Mouse (Mus musculus) embryonic facial prominence, embryonic 15.5 days (tissue): ENCODE results near the gene Nck2. TPM values are rescaled to one million over a fixed set of nuclear protein-coding genes. Genes with fewer than 3 reads are reported as not detected.

Experiments
- ATAC-seq: fragments of 200-750 bp; cut with Nextera tagmentation; 2 replicates; pipeline ENCODE4 v1.8.0; 2017; ENCODE audit warnings: low read depth, moderate TSS enrichment; ENCODE audit not compliant: insufficient number of reproducible peaks, low FRiP score, low TSS enrichment
- H3K27ac ChIP-seq: fragments of 300-500 bp; sonication (generic); replicated peaks from 2 replicates; pipeline ENCODE4 v1.5.1; 2015; ENCODE audit warnings: mild to moderate bottlenecking, inconsistent platforms
- H3K27me3 ChIP-seq: fragments of 300-500 bp; sonication (generic); 2 replicates; pipeline ENCODE4 v1.6.1; 2015; ENCODE audit warnings: inconsistent platforms
- H3K36me3 ChIP-seq: fragments of 300-500 bp; sonication (generic); 2 replicates; pipeline ENCODE4 v1.6.1; 2015; ENCODE audit warnings: mild to moderate bottlenecking, inconsistent platforms
- H3K4me1 ChIP-seq: fragments of 300-500 bp; sonication (generic); 2 replicates; pipeline ENCODE4 v1.6.1; 2015; ENCODE audit warnings: inconsistent platforms
- H3K4me2 ChIP-seq: fragments of 300-500 bp; sonication (generic); replicated peaks from 2 replicates; pipeline ENCODE4 v1.6.1; 2015; ENCODE audit warnings: mild to moderate bottlenecking, inconsistent platforms
- H3K4me3 ChIP-seq: fragments of 300-500 bp; sonication (generic); replicated peaks from 2 replicates; pipeline ENCODE4 v1.5.1; 2015; ENCODE audit warnings: mild to moderate bottlenecking, inconsistent platforms
- H3K9ac ChIP-seq: fragments of 300-500 bp; sonication (generic); 2 replicates; pipeline ENCODE4 v1.6.1; 2015; ENCODE audit warnings: inconsistent platforms
- H3K9me3 ChIP-seq: fragments of 300-500 bp; sonication (generic); replicated peaks from 2 replicates; pipeline ENCODE4 v1.6.1; 2016; ENCODE audit warnings: inconsistent platforms
- WGBS: fragments of 180-500 bp; shearing (Covaris S2); methylation state at CpG from one replicate; pipeline ENCODE4 v1.1.7; 2015; 5-methylcytosine and 5-hydroxymethylcytosine counted together
- polyA plus RNA-seq: library from polyadenylated mRNA; unstranded; fragments of >200 nt; fragmentation: Nextera tagmentation; extraction: Ambion mirVana; gene quantifications from 2 replicates; pipeline ENCODE4 v1.2.1, GENCODE M21; 2015

Nck2 gene
- polyA plus RNA-seq, 1 experiment from 2014 or later: 37.5 TPM

GRCm38 (mm10) chr1:43439261-43439660 is 5.1 kb upstream of the Nck2 start:
- no peak overlapping the region for H3K27ac ChIP-seq
- no peaks in the 10 kb centered on the region for H3K36me3 ChIP-seq
- no peak overlapping the region for H3K9ac ChIP-seq
- ATAC-seq: no peak
- H3K4me2 ChIP-seq: no peak overlapping the region
- no peak overlapping the region for H3K4me3 ChIP-seq
- no peaks in the 10 kb centered on the region for H3K27me3 ChIP-seq
- H3K4me1 ChIP-seq: no peaks in the 10 kb centered on the region
- no peaks in the 10 kb centered on the region for H3K9me3 ChIP-seq
- WGBS: 91% methylated on average over 1 of the region's 1 CpGs

DNA sequence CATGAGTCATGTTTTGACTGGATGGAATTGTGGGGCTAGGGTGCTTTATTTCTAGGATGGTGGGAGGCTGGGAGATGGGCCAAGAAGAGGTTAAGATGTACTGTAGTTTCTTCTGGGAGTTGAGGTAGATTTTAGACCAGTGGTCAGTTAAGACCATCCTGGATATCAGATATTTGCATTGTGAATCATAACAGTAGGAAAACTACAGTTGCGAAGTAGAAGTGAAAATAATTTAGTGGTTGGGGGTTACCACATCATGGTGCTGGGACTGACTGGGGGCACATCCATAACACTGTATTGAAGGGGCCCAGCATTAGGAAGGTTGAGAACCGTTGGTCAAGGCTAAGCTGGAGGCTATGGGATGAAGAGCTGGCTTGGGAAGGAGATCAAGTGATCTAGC is 1.8 kb upstream of the Nck2 start:
- no peak overlapping the region for H3K4me2 ChIP-seq
- no peaks in the 10 kb centered on the region for H3K9me3 ChIP-seq
- peaks cover 12% of the 10 kb centered on the region for H3K4me1 ChIP-seq
- ATAC-seq: no peak
- no peak overlapping the region for H3K4me3 ChIP-seq
- no peak overlapping the region for H3K27ac ChIP-seq
- no peak overlapping the region for H3K9ac ChIP-seq
- 88% methylated on average over 2 of the region's 2 CpGs for WGBS
- H3K36me3 ChIP-seq: no peaks in the 10 kb centered on the region
- H3K27me3 ChIP-seq: no peaks in the 10 kb centered on the region

DNA sequence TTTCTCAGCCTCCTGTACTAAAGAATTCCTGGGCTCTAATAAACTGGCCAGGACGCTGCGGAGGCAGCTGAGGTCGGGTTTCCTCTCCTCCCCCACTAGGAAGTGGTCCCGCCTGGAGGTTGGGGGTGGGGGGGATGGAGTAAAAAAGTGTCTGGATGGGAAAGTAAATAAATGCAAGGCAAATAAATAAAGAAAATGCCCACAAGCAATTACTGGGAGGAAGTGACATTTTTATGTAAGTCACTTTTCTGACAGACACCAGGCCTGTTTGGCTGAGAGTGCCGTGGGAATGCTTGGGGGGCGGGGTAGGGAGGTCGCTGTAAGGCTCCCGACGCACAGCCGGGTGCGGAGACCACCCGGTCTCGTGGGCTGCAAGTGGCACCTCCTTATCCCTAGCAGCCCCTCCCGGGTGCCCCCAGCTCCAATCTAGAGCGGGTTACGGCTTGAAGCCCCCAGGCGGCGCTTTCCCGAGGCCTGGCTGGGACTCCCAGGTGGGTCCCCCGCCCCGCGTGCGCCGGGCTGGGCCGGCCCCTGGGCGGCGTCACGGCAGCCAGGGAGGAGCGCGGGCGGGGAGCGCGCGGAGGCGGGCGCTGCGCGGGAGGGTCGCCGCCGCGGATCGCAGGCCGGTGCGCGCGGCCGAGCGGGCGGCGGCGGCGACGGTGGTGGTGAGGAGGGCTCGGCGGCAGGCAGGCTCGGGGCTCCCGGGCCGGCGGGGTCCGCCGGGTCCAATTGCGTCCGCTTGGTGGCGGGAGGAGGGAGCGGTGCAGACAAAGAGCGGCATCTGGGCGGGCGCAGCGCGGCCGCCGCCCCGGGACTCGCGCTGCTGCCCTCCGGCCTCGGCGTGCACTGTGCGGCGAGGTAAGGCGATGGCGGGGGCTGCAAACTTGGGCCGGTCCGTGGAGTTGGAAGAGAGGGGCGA is 1.1 kb downstream of the Nck2 start:
- ATAC-seq: peak; percentile 95
- H3K9ac ChIP-seq: peak overlapping the region; percentile 89
- H3K4me2 ChIP-seq: peak overlapping the region; percentile 54
- WGBS: under 1% methylated on average over 78 of the region's 86 CpGs
- H3K36me3 ChIP-seq: no peaks in the 10 kb centered on the region
- peaks cover 19% of the 10 kb centered on the region for H3K4me1 ChIP-seq
- H3K4me3 ChIP-seq: peak overlapping the region; percentile 95
- peak overlapping the region; percentile 92 for H3K27ac ChIP-seq
- H3K9me3 ChIP-seq: no peaks in the 10 kb centered on the region
- no peaks in the 10 kb centered on the region for H3K27me3 ChIP-seq

DNA sequence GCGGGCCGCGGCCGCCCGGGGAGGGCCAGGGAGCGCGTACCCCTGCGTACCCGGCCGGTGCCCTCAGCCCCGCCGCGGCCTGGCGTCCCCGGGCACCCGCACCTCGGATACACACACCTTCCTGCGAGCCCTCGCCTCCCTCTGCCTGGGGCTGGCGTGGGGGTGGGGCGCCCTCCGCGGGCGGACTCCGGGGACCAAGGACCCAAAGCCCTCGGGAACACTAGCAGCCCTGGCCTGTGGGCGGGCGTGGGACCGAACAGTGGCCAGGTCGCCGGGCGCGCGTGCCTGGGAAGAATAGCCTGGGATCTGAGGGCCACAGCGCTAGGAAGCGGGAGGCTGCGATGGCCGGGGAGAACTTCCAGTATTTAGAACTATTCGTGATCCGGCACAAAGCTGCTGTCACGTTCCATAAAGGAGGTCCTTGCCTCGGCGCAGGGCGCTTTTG is 1.7 kb downstream of the Nck2 start:
- peak overlapping the region; percentile 89 for H3K9ac ChIP-seq
- peaks cover 24% of the 10 kb centered on the region for H3K4me1 ChIP-seq
- H3K36me3 ChIP-seq: no peaks in the 10 kb centered on the region
- under 1% methylated on average over 44 of the region's 44 CpGs for WGBS
- ATAC-seq: peak; percentile 61
- H3K27ac ChIP-seq: peak overlapping the region; percentile 92
- no peaks in the 10 kb centered on the region for H3K27me3 ChIP-seq
- no peaks in the 10 kb centered on the region for H3K9me3 ChIP-seq
- peak overlapping the region; percentile 95 for H3K4me3 ChIP-seq
- H3K4me2 ChIP-seq: peak overlapping the region; percentile 54

GRCm38 (mm10) chr1:43446731-43447601 is 2.6 kb downstream of the Nck2 start:
- Histone ChIP-seq H3K9me3 (no peaks in the 10 kb centered on the region), H3K4me2 (peak overlapping the region; percentile 54), H3K36me3 (no peaks in the 10 kb centered on the region), H3K9ac (peak overlapping the region; percentile 89), H3K4me3 (peak overlapping the region; percentile 95), H3K27ac (peak overlapping the region; percentile 92), H3K27me3 (no peaks in the 10 kb centered on the region), H3K4me1 (peaks cover 24% of the 10 kb centered on the region)
- no peak for ATAC-seq
- WGBS: 11% methylated on average over 16 of the region's 16 CpGs

DNA sequence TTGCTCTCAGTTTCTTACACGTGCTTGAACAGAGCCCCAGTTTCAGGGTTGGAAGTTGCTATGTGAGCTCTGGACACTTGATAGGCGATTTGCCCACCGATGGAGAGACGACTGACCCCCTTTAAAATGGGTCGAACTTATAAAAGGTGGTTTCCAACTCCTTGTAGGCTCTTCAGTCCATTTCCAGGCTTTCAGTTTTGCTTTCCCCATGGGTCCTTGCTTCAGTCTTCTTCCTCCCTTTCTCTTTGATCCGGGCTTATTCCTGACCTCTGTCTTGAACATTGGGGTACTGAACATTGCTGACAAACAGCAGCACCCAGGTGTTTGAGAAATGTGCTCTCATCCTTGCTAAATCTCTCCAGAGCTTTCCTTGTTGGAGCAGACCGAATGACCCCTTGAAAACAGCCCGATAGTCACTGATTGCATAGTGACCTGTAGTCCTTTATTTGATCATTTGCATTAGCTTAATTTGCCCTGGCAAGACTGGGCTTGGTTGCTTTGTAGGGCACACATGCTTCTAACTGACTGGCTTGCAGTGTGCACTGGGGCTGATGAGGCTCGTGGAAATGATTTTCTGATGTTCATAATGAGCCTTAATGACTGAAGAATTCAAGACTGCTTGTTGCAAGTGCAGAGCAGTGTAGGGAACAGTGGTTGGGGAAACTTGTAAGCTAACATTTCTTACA is 3.4 kb downstream of the Nck2 start:
- no peak overlapping the region for H3K27ac ChIP-seq
- H3K4me2 ChIP-seq: peak overlapping the region; percentile 54
- no peaks in the 10 kb centered on the region for H3K27me3 ChIP-seq
- peak overlapping the region; percentile 95 for H3K4me3 ChIP-seq
- no peaks in the 10 kb centered on the region for H3K36me3 ChIP-seq
- H3K4me1 ChIP-seq: peaks cover 29% of the 10 kb centered on the region
- H3K9ac ChIP-seq: no peak overlapping the region
- no peak for ATAC-seq
- no peaks in the 10 kb centered on the region for H3K9me3 ChIP-seq
- 27% methylated on average over 9 of the region's 9 CpGs for WGBS

GRCm38 (mm10) chr1:43450811-43451210 is 6.4 kb downstream of the Nck2 start:
- Histone ChIP-seq H3K4me3 (no peak overlapping the region), H3K36me3 (no peaks in the 10 kb centered on the region), H3K27me3 (no peaks in the 10 kb centered on the region), H3K4me1 (peaks cover 25% of the 10 kb centered on the region), H3K9ac (no peak overlapping the region), H3K4me2 (no peak overlapping the region), H3K27ac (no peak overlapping the region), H3K9me3 (no peaks in the 10 kb centered on the region)
- ATAC-seq: no peak
- 83% methylated on average over 1 of the region's 1 CpGs for WGBS

- WGBS: 80% methylated on average over 3 of the region's 3 CpGs
- no peak for ATAC-seq
- Histone ChIP-seq H3K4me3 (no peak overlapping the region), H3K4me1 (peaks cover 15% of the 10 kb centered on the region; the same call in 1 of the 2 replicates), H3K36me3 (no peaks in the 10 kb centered on the region), H3K9ac (no peak overlapping the region), H3K9me3 (no peaks in the 10 kb centered on the region), H3K27me3 (no peaks in the 10 kb centered on the region), H3K4me2 (no peak overlapping the region), H3K27ac (no peak overlapping the region)
These were observed 9.3 kb downstream of the Nck2 start for GRCm38 (mm10) chr1:43453683-43454082.

- 81% methylated on average over 8 of the region's 8 CpGs for WGBS
These were observed 10.4 kb downstream of the Nck2 start for GRCm38 (mm10) chr1:43454741-43455140.

GRCm38 (mm10) chr1:43455196-43455595 is 10.8 kb downstream of the Nck2 start:
- no peaks in the 10 kb centered on the region for H3K9me3 ChIP-seq
- H3K4me1 ChIP-seq: peaks cover 15% of the 10 kb centered on the region; the same call in 1 of the 2 replicates
- no peak overlapping the region for H3K27ac ChIP-seq
- WGBS: 40% methylated on average over 1 of the region's 1 CpGs
- no peak for ATAC-seq
- H3K27me3 ChIP-seq: no peaks in the 10 kb centered on the region
- H3K9ac ChIP-seq: no peak overlapping the region
- H3K4me2 ChIP-seq: no peak overlapping the region
- no peaks in the 10 kb centered on the region for H3K36me3 ChIP-seq
- H3K4me3 ChIP-seq: no peak overlapping the region

More at GRCm38 (mm10) chr1:43454741-43455140, 10.4 kb downstream of the Nck2 start:
- Histone ChIP-seq H3K9ac (no peak overlapping the region), H3K4me3 (no peak overlapping the region), H3K4me1 (peaks cover 15% of the 10 kb centered on the region; the same call in 1 of the 2 replicates), H3K9me3 (no peaks in the 10 kb centered on the region), H3K36me3 (no peaks in the 10 kb centered on the region), H3K4me2 (no peak overlapping the region), H3K27me3 (no peaks in the 10 kb centered on the region), H3K27ac (no peak overlapping the region)
- no peak for ATAC-seq
